Mouse (Mus musculus) embryo, embryonic 10 days (tissue): ENCODE data around the gene Casp9.

Experiments
- DNase-seq: peaks from one replicate; pipeline ENCODE4 v3.0.0-alpha.2; 2015; ENCODE audit warnings: low spot score

Gene Casp9

DNA sequence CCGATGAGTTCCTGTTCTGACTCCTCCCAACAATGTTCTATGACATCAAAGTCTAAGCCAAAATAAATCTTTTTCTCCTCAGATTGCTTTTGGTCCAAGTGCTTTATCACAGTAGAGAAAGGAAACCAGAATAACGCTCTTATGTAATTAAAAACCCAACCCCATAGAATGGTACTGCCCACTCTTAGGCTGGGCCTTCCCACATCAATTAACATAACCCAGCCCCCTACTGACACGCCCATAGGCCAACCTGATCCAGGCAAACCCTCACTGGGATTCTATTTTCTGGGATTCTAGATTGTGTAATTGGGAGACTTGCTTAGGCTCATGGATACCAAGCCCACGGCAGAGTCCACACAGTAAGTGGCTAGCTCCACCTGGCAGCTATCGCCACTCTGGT is 71.6 kb downstream of the Casp9 start:
- no peak for DNase-seq
